In genomic region chr11:102602816-102603495, GRCm38 (mm10) we compare ENCODE assay signal across 8 mouse cellular contexts. TPM values are rescaled to one million over a fixed set of nuclear protein-coding genes. Genes with fewer than 3 reads are reported as not detected.
A peak's percentile ranks its signal among the peaks of the same experiment; 100 is the strongest.
DNase-seq lines count a peak whose midpoint lies in the region; ATAC-seq lines count a peak whose summit lies in the region.

No protein-coding gene starts in this region.

- DNase-seq in adrenal gland, postnatal 14 days: peak; percentile 18
- DNase-seq in adrenal gland, postnatal 4 days (ENCODE audit: low spot score in 2 of 2): no peak
- peak; percentile 47 for DNase-seq in testis, postnatal 10 days (ENCODE audit: low spot score)
- no peak for DNase-seq in urinary bladder, postnatal 36 days (ENCODE audit: low spot score in 2 of 2)
- DNase-seq in adrenal gland, adult 18-20 months (ENCODE audit: low spot score in 2 of 2): no peak

- peak overlapping the region; percentile 79 for H3K9ac ChIP-seq in heart, embryonic 12.5 days
- no peak overlapping the region for H3K9ac ChIP-seq in liver, embryonic 15.5 days

- peak overlapping the region; percentile 76 for H3K4me3 ChIP-seq in brown adipose tissue, adult 24 weeks (ENCODE audit: insufficient read depth, low read depth, low read length)
- peak overlapping the region; percentile 90 for H3K4me3 ChIP-seq in heart, embryonic 12.5 days
- peak overlapping the region; percentile 43 for H3K4me3 ChIP-seq in liver, embryonic 15.5 days (replicated peaks)

- H3K4me2 ChIP-seq in heart, embryonic 12.5 days: peak overlapping the region; percentile 77
- H3K4me2 ChIP-seq in liver, embryonic 15.5 days: peak overlapping the region; percentile 52

- H3K27me3 ChIP-seq in heart, embryonic 12.5 days (replicated peaks): no peaks in the 10 kb centered on the region
- H3K27me3 ChIP-seq in liver, embryonic 15.5 days: peaks cover 82% of the 10 kb centered on the region

- 0 out of 2 replicates have a peak, but pooled peaks cover 4% of the 10 kb centered on the region for H3K36me3 ChIP-seq in heart, embryonic 12.5 days
- H3K36me3 ChIP-seq in liver, embryonic 15.5 days (replicated peaks): no peaks in the 10 kb centered on the region

- WGBS in heart, embryonic 12.5 days: 5% methylated on average over 13 of the region's 13 CpGs
- WGBS in liver, embryonic 15.5 days (ENCODE audit: insufficient replicate concordance): 12% methylated on average over 13 of the region's 13 CpGs

- H3K9me3 ChIP-seq in heart, embryonic 12.5 days (replicated peaks): no peaks in the 10 kb centered on the region
- no peaks in the 10 kb centered on the region for H3K9me3 ChIP-seq in liver, embryonic 15.5 days (replicated peaks)

- ATAC-seq in heart, embryonic 12.5 days (ENCODE audit: insufficient number of reproducible peaks, low FRiP score): no peak
- no peak for ATAC-seq in liver, embryonic 15.5 days (ENCODE audit: insufficient read depth)

- H3K4me1 ChIP-seq in brown adipose tissue, adult 24 weeks (ENCODE audit: control insufficient read depth, insufficient read depth, insufficient read length, low read length): no peaks in the 10 kb centered on the region
- H3K4me1 ChIP-seq in heart, embryonic 12.5 days (replicated peaks): peaks cover 9% of the 10 kb centered on the region
- peaks cover 9% of the 10 kb centered on the region for H3K4me1 ChIP-seq in liver, embryonic 15.5 days (replicated peaks)

- 0 out of 2 replicates have a peak overlapping the region, but pooled peaks have one; percentile 62 for H3K27ac ChIP-seq in brown adipose tissue, adult 24 weeks (replicated peaks; ENCODE audit: low read depth, low read length)
- H3K27ac ChIP-seq in heart, embryonic 12.5 days (ENCODE audit: poor library complexity, severe bottlenecking): peak overlapping the region; percentile 88
- no peak overlapping the region for H3K27ac ChIP-seq in liver, embryonic 15.5 days (replicated peaks)

RNA-seq across cellular contexts. Expression of gene Fzd2, which starts 1.2 kb away (rescaled TPM):
- total RNA-seq in adrenal gland, postnatal 14 days (2021): 4.0 and 4.4 TPM in 2 replicates
- total RNA-seq in adrenal gland, postnatal 4 days (2021): 10 to 100 TPM; 11.9 to 16.3 TPM
- polyA plus RNA-seq in brown adipose tissue, adult 24 weeks (2012; ENCODE audit: insufficient read depth, insufficient read length, missing spikeins): 0.42 and 1.3 TPM in 2 replicates
- 32.0 and 33.8 TPM in 2 replicates for polyA plus RNA-seq in heart, embryonic 12.5 days (2016; fragmentation: Nextera tagmentation; extraction: Ambion mirVana)
- 0.41 and 0.60 TPM in 2 replicates for polyA plus RNA-seq in liver, embryonic 15.5 days (2015; fragmentation: Nextera tagmentation; extraction: Ambion mirVana)
- 1 to 10 TPM; 2.6 to 3.6 TPM for total RNA-seq in adrenal gland, adult 18-20 months (2021)

RNA-seq across cellular contexts. Expression of gene Gm11627, which starts 23.7 kb away (rescaled TPM):
- total RNA-seq in adrenal gland, postnatal 14 days (2021): 0.44 and 0.60 TPM in 2 replicates
- 1 to 10 TPM; 1.4 to 1.9 TPM for total RNA-seq in adrenal gland, postnatal 4 days (2021)
- not detected in 2 replicates for polyA plus RNA-seq in brown adipose tissue, adult 24 weeks (2012; ENCODE audit: insufficient read depth, insufficient read length, missing spikeins)
- polyA plus RNA-seq in heart, embryonic 12.5 days (2016; fragmentation: Nextera tagmentation; extraction: Ambion mirVana): 10.9 and 11.6 TPM in 2 replicates
- polyA plus RNA-seq in liver, embryonic 15.5 days (2015; fragmentation: Nextera tagmentation; extraction: Ambion mirVana): 0.22 and 0.29 TPM in 2 replicates
- not detected for total RNA-seq in adrenal gland, adult 18-20 months (2021)

RNA-seq across cellular contexts. Expression of gene Gpatch8, which starts 46.8 kb away (rescaled TPM):
- total RNA-seq in adrenal gland, postnatal 14 days (2021): 29.7 and 29.9 TPM in 2 replicates
- 10 to 100 TPM; 41.5 to 45.8 TPM for total RNA-seq in adrenal gland, postnatal 4 days (2021)
- polyA plus RNA-seq in brown adipose tissue, adult 24 weeks (2012; ENCODE audit: insufficient read depth, insufficient read length, missing spikeins): 7.7 and 15.2 TPM in 2 replicates
- 38.9 and 42.7 TPM in 2 replicates for polyA plus RNA-seq in heart, embryonic 12.5 days (2016; fragmentation: Nextera tagmentation; extraction: Ambion mirVana)
- 20.1 and 20.8 TPM in 2 replicates for polyA plus RNA-seq in liver, embryonic 15.5 days (2015; fragmentation: Nextera tagmentation; extraction: Ambion mirVana)
- 10 to 100 TPM; 24.6 to 29.8 TPM for total RNA-seq in adrenal gland, adult 18-20 months (2021)

Comparison
In these comparisons a context has a peak if more than half of its experiments do, and no peak if none do; other contexts are left out.
1. DNase-seq: peak in adrenal gland, postnatal 14 days (single experiment) and testis, postnatal 10 days (single experiment); none in adrenal gland, postnatal 4 days (0 of 2), urinary bladder, postnatal 36 days (0 of 2) and adrenal gland, adult 18-20 months (0 of 2).
2. Peak in every context shown above with its lines, with median percentiles within 50 percentile points of each other: H3K4me3 ChIP-seq.